Mouse (Mus musculus): ENCODE measurements at regions not wholly inside any gene's neighbourhood (a gene's known extent, or its start where the extent isn't known, plus 50 kb on each side); places are given as distances from the start of the nearest gene placed in this dataset.

GRCm38 (mm10) chr3:51024655-51025054 is 199.6 kb upstream of the Noct start:
- H3K27me3 ChIP-seq (ENCODE audit: control insufficient read depth, insufficient read depth, low read length) = no peaks in the 10 kb centered on the region
- H3K27ac ChIP-seq (ENCODE audit: control insufficient read depth, insufficient read depth, low read depth, low read length) = no peak overlapping the region
- TF ChIP-seq CTCF (IDR thresholded peaks at IDR 0.05; ENCODE audit: control insufficient read depth, insufficient read depth, insufficient replicate concordance, low read depth, low read length) (no peak), POLR2A (IDR thresholded peaks at IDR 0.05; ENCODE audit: control insufficient read depth, low read depth, low read length) (no peak)
- no peaks in the 10 kb centered on the region for H3K4me1 ChIP-seq (ENCODE audit: control insufficient read depth, insufficient read depth, low read length)
- H3K4me3 ChIP-seq (ENCODE audit: control insufficient read depth, low read depth, low read length) = no peak overlapping the region
- H3K36me3 ChIP-seq (ENCODE audit: control insufficient read depth, insufficient read depth, low read length) = no peaks in the 10 kb centered on the region

- H3K4me1 ChIP-seq (ENCODE audit: control insufficient read depth, insufficient read depth, low read length) = no peaks in the 10 kb centered on the region
- H3K4me3 ChIP-seq (ENCODE audit: control insufficient read depth, low read depth, low read length) = no peak overlapping the region
- TF ChIP-seq CTCF (IDR thresholded peaks at IDR 0.05; ENCODE audit: control insufficient read depth, insufficient read depth, insufficient replicate concordance, low read depth, low read length) = no peak
- H3K27me3 ChIP-seq (ENCODE audit: control insufficient read depth, insufficient read depth, low read length) = no peaks in the 10 kb centered on the region
- no peaks in the 10 kb centered on the region for H3K36me3 ChIP-seq (ENCODE audit: control insufficient read depth, insufficient read depth, low read length)
- no peak overlapping the region for H3K27ac ChIP-seq (ENCODE audit: control insufficient read depth, insufficient read depth, low read depth, low read length)
These were observed 192.4 kb upstream of the Noct start for GRCm38 (mm10) chr3:51031821-51032220.

- H3K27ac ChIP-seq (ENCODE audit: control insufficient read depth, insufficient read depth, low read depth, low read length) = no peak overlapping the region
- no peak for TF ChIP-seq POLR2A (IDR thresholded peaks at IDR 0.05; ENCODE audit: control insufficient read depth, low read depth, low read length)
- no peak for TF ChIP-seq CTCF (IDR thresholded peaks at IDR 0.05; ENCODE audit: control insufficient read depth, insufficient read depth, insufficient replicate concordance, low read depth, low read length)
These were observed 191.0 kb upstream of the Noct start for GRCm38 (mm10) chr3:51033292-51033691.

GRCm38 (mm10) chr3:51036700-51037306 is 187.4 kb upstream of the Noct start:
- no peak for TF ChIP-seq POLR2A (IDR thresholded peaks at IDR 0.05; ENCODE audit: control insufficient read depth, low read depth, low read length)
- no peak for TF ChIP-seq CTCF (IDR thresholded peaks at IDR 0.05; ENCODE audit: control insufficient read depth, insufficient read depth, insufficient replicate concordance, low read depth, low read length)

More at GRCm38 (mm10) chr3:51033292-51033691, 191.0 kb upstream of the Noct start:
- H3K27me3 ChIP-seq (ENCODE audit: control insufficient read depth, insufficient read depth, low read length) = no peaks in the 10 kb centered on the region
- H3K4me3 ChIP-seq (ENCODE audit: control insufficient read depth, low read depth, low read length) = no peak overlapping the region
- H3K36me3 ChIP-seq (ENCODE audit: control insufficient read depth, insufficient read depth, low read length) = no peaks in the 10 kb centered on the region
- no peaks in the 10 kb centered on the region for H3K4me1 ChIP-seq (ENCODE audit: control insufficient read depth, insufficient read depth, low read length)

GRCm38 (mm10) chr3:51042223-51042846 is 181.9 kb upstream of the Noct start:
- no peaks in the 10 kb centered on the region; the same call in 1 of the 2 replicates for H3K4me1 ChIP-seq (ENCODE audit: control insufficient read depth, insufficient read depth, low read length)
- H3K27ac ChIP-seq (ENCODE audit: control insufficient read depth, insufficient read depth, low read depth, low read length) = no peak overlapping the region; the same call in 1 of the 2 replicates
- TF ChIP-seq POLR2A (IDR thresholded peaks at IDR 0.05; ENCODE audit: control insufficient read depth, low read depth, low read length) (no peak), CTCF (IDR thresholded peaks at IDR 0.05; ENCODE audit: control insufficient read depth, insufficient read depth, insufficient replicate concordance, low read depth, low read length) (no peak)
- H3K27me3 ChIP-seq (ENCODE audit: control insufficient read depth, insufficient read depth, low read length) = no peaks in the 10 kb centered on the region
- no peaks in the 10 kb centered on the region for H3K36me3 ChIP-seq (ENCODE audit: control insufficient read depth, insufficient read depth, low read length)
- H3K4me3 ChIP-seq (ENCODE audit: control insufficient read depth, low read depth, low read length) = no peak overlapping the region

More at GRCm38 (mm10) chr3:51036700-51037306, 187.4 kb upstream of the Noct start:
- Histone ChIP-seq H3K4me3 (ENCODE audit: control insufficient read depth, low read depth, low read length) (no peak overlapping the region), H3K4me1 (ENCODE audit: control insufficient read depth, insufficient read depth, low read length) (no peaks in the 10 kb centered on the region), H3K27me3 (ENCODE audit: control insufficient read depth, insufficient read depth, low read length) (no peaks in the 10 kb centered on the region), H3K27ac (ENCODE audit: control insufficient read depth, insufficient read depth, low read depth, low read length) (no peak overlapping the region), H3K36me3 (ENCODE audit: control insufficient read depth, insufficient read depth, low read length) (no peaks in the 10 kb centered on the region)

GRCm38 (mm10) chr3:51048739-51049138 is 175.5 kb upstream of the Noct start:
- no peaks in the 10 kb centered on the region for H3K4me1 ChIP-seq (ENCODE audit: control insufficient read depth, insufficient read depth, low read length)
- H3K4me3 ChIP-seq (ENCODE audit: control insufficient read depth, low read depth, low read length) = no peak overlapping the region
- no peaks in the 10 kb centered on the region for H3K36me3 ChIP-seq (ENCODE audit: control insufficient read depth, insufficient read depth, low read length)
- no peak overlapping the region for H3K27ac ChIP-seq (ENCODE audit: control insufficient read depth, insufficient read depth, low read depth, low read length)
- no peaks in the 10 kb centered on the region for H3K27me3 ChIP-seq (ENCODE audit: control insufficient read depth, insufficient read depth, low read length)
- TF ChIP-seq CTCF (IDR thresholded peaks at IDR 0.05; ENCODE audit: control insufficient read depth, insufficient read depth, insufficient replicate concordance, low read depth, low read length) = no peak
- TF ChIP-seq POLR2A (IDR thresholded peaks at IDR 0.05; ENCODE audit: control insufficient read depth, low read depth, low read length) = no peak

- TF ChIP-seq POLR2A (IDR thresholded peaks at IDR 0.05; ENCODE audit: control insufficient read depth, low read depth, low read length) = no peak
- TF ChIP-seq CTCF (IDR thresholded peaks at IDR 0.05; ENCODE audit: control insufficient read depth, insufficient read depth, insufficient replicate concordance, low read depth, low read length) = no peak
- Histone ChIP-seq H3K4me1 (ENCODE audit: control insufficient read depth, insufficient read depth, low read length) (no peaks in the 10 kb centered on the region), H3K4me3 (ENCODE audit: control insufficient read depth, low read depth, low read length) (no peak overlapping the region), H3K27ac (ENCODE audit: control insufficient read depth, insufficient read depth, low read depth, low read length) (no peak overlapping the region), H3K27me3 (ENCODE audit: control insufficient read depth, insufficient read depth, low read length) (no peaks in the 10 kb centered on the region), H3K36me3 (ENCODE audit: control insufficient read depth, insufficient read depth, low read length) (no peaks in the 10 kb centered on the region)
These were observed 174.1 kb upstream of the Noct start for GRCm38 (mm10) chr3:51050156-51050555.

Data from testis, adult 2 months (tissue).